Mouse (Mus musculus) layer of hippocampus, postnatal 14 days (tissue): ENCODE results near the gene Kif24. TPM values are rescaled to one million over a fixed set of nuclear protein-coding genes. Genes with fewer than 3 reads are reported as not detected.
A peak's percentile ranks its signal among the peaks of the same experiment; 100 is the strongest.

Experiments
- DNase-seq, 2 experiments: peaks; one replicate each; pipeline ENCODE4 v3.0.0; 2021 to 2022; ENCODE audit warnings: low spot score in 2 of 2, mixed read lengths in 1 of 2
- total RNA-seq, 2 experiments: library from RNA; stranded (reverse); gene quantifications; 2 replicates each; pipeline ENCODE4 v1.2.3; 2021

The Kif24 gene
- total RNA-seq, 2 experiments from 2014 or later: 1.5 to 1.6 TPM

GRCm38 (mm10) chr4:41407353-41407752 is 57.3 kb downstream of the Kif24 start:
- DNase-seq: no peak

DNA sequence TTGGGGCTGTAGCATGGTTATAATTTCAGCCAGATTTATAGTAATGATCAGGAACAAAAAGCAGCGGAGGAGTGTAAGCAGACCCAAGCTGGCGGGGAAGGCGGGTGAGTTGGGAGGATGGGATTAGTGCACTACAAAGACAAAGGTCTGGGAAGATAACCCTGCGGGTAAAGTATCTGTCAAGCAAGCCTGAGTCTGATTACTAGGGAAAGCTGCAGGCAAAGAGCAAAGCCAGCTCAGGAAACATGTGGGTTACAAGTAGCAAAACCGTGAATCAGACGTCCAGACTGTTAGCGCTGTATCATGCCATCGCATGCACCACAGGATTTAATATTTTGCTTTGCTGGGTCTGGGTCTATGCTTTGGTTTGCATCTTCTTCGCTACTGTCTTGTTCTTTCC is 58.1 kb downstream of the Kif24 start:
- DNase-seq: no peak

GRCm38 (mm10) chr4:41401573-41401972 is 63.1 kb downstream of the Kif24 start:
- no peak for DNase-seq

DNA sequence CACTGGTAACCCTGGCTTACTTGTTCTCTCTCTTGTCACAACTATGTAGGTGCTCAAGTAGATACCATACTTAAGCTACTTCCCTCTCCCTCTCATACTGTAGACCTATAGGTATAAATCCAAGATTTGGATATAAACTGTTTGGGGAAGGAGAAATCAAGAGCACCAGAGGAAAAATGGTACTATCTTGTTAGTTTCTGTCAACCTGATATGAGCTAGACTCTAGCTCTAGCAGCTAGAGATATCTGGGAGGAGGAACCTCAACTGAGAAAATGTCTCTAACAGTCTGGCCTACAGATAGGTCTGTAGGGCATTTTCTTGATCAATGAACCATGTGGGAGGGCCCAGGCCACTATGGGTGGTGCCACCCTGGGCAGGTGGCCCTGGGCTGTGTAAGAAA is 63.5 kb downstream of the Kif24 start:
- DNase-seq: no peak

GRCm38 (mm10) chr4:41399904-41400303 is 64.8 kb downstream of the Kif24 start:
- DNase-seq: no peak

- DNase-seq: no peak
Measured at GRCm38 (mm10) chr4:41398353-41398752, 66.3 kb downstream of the Kif24 start.

- no peak for DNase-seq
Measured at GRCm38 (mm10) chr4:41394651-41395050, 70.0 kb downstream of the Kif24 start.

DNA sequence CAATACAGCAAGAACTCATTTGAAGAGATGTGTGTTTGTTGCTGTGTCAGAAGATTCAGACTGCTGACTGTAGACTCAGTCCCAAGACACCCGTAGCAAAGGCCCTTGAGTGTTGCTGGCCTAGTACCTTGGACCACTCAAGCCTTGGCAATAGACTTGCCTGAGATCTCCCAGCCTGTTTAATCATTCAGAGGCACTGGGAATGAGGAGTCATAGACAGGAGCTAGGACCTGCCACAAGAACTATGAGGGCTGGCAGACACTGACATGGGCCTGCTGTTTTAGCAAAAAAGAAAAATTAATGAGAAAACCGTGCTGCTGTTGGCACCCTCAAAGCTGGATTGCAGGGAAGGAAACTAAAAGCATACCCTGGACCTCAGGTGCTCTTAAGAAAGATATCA is 73.7 kb downstream of the Kif24 start:
- DNase-seq: no peak

- peak; percentile 76 to 86 for DNase-seq
Measured at GRCm38 (mm10) chr4:41390122-41390521, 74.6 kb downstream of the Kif24 start.

DNA sequence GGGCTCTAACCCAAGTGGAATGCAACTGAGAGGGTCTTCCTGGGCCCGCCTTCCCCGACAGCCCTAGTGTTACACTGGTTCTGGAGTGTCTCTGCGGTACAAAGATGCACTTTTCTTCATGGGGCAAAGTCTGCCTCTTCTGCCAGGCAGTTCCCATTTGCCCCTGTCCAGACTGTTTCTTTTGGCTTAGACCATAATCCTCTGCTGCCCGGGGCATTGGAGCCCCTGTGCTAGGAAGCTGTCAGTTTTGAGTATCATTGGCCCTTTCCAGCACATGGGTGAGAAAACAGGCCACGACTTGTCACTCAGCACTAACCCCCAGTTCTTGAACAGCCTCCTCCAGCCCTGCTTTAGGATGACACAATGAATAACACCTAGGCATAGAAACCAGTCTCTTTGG is 75.4 kb downstream of the Kif24 start:
- no peak for DNase-seq

GRCm38 (mm10) chr4:41388616-41389015 is 76.1 kb downstream of the Kif24 start:
- no peak for DNase-seq

- DNase-seq: no peak
Measured at GRCm38 (mm10) chr4:41387755-41388469, 76.8 kb downstream of the Kif24 start.

DNA sequence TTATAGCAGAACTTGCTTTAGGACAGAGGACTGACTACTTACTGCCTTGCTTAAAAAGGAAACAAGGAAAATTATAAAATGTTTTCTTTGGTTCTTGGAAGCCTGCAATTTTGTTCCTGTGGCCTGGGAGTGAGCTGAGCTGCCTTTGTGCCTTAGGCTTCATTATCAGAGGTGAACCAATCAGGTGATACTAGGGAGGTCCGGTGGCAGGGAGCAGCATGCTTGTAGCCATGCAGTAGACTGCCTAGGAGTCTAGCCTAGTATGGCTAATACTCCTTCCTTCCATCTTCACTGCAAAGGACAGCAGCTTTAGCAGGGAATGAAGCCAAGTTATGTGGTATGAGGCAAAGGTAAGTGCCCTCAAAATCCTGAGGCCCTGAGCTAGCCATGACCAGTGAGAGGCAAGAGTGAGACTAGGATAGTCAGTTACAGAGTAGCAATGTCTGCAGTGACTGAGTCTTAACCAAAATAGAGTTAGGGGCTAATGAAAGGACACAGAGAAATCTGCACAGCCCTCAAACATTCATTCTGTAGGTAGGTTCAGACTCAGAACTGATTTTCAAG is 78.2 kb downstream of the Kif24 start:
- no peak for DNase-seq

DNA sequence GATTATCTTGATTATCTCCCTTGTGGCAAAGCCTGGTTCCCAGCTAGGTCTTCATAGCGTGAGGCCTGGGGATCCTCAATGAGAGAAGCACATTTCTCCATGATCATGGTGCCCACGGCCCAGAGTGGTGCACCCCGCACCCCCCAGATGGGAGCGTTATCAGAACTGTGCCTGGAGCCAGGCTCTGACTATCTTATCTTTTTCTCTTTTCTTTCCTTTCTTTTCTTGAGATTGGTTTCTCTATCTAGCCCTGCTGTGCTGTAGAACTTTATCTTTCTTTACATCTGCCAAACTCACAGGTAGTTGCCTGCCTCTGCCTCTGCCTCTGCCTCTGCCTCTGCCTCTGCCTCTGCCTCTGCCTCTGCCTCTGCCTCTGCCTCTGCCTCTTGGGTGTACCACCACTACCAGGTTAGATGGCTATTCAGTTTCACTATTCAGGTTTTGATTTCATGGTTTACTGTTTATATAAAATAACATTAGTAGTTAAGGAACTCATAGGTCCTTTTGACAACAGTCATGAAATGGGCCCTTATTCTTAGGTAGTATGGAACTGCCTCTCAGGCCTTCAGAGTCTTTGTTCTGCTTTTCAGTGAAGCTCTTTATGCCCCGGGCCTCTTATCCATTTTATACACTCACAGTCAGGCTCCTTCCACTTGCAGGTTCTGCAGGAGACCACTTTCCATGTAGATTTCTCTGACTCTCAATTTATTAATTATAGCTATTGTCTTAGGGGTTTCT is 83.3 kb downstream of the Kif24 start:
- DNase-seq: no peak

DNA sequence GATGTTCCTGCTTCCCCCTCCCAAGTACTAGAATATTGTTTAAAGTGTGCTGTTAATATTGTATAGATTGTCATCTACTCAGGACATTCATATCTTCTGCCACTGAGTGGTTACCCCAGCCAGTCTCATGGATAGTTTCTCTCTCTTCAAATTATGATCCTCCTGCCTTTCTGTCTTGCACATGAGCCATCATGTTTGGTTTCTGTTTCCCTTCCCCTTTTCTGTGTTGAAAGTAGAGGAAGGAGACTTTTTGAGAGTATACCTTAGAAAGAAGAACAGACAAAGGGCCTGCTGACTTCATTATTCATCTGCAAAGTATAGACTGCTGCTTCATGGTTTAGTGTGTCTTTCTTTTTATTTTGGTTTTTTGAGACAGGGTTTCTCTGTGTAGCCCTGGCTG is 87.1 kb downstream of the Kif24 start:
- DNase-seq: no peak

DNA sequence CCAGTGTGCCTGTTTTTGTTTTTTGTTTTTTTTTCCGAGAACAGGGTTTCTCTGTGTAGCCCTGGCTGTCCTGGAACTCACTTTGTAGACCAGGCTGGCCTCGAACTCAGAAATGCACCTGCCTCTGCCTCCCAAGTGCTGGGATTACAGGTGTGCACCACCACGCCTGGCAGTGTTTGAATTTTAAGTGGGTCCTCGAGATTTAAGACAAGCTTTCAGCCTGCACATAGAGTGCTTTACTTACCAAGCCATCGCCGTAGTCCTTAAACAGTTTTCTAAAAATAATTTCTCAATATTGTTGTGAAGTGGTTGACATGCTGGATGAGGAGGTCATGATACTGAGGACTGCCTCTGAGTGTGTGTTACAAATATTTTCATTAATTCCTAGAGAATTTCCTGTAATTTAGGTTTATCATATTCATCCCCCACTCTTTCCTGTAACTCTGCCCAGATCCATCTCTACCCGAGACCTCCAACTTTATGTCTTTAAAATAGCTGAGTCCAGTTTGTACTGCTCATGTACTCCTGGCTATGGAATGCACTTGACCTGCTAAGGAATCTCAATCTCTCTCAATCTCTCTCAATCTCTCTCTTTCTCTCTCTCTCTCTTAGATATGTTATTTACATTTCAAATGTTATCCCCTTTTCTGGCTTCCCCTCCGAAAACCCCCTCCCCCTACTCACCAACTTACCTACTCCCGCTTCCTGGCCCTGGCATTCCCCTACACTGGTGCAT is 94.8 kb downstream of the Kif24 start:
- no peak for DNase-seq

DNA sequence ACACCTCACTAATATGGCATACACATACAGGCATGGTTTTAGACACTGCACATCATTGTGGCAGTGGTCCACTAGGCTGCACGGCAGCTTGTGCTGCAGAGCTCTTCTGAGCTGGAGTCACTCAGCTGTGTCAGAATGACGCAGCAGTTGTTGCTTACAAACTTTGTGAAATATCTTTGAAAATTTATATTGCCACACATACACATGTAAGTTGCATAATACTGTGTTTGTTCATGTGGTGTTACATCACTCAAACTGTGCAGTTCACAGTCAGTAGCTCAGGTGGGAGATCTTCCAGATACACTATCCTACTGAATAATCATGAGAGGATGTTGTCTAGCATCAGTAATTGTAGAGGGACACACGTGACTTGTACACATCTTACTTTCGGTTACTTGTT is 96.5 kb downstream of the Kif24 start:
- no peak for DNase-seq

- no peak for DNase-seq
Measured at GRCm38 (mm10) chr4:41361059-41361458, 103.6 kb downstream of the Kif24 start.

- no peak for DNase-seq
Measured at GRCm38 (mm10) chr4:41359358-41359757, 105.3 kb downstream of the Kif24 start.

- DNase-seq: no peak
Measured at GRCm38 (mm10) chr4:41358669-41359068, 106.0 kb downstream of the Kif24 start.

DNA sequence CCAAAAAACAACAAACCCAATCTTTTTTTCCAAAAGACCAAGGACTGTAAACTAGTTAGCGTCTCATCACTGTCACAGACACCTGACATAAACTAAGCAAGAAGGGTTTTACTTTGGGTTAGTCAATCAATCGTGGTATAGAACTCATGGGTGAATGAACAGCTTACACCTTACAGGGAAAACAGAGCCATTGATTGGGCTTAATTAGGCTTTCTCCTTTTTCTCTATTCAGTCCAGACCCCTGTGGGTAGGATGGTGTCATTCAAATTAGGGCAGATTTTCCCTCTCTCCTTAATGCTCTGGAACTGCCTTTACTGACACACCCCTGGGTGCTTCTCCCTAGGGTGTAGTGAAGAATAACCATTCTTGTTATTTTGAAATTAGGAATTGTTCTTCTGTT is 107.5 kb downstream of the Kif24 start:
- no peak for DNase-seq

GRCm38 (mm10) chr4:41353265-41353664 is 111.4 kb downstream of the Kif24 start:
- no peak for DNase-seq
